Mouse (Mus musculus): Measurements from ENCODE around the gene Papss1.

Papss1 gene

DNA sequence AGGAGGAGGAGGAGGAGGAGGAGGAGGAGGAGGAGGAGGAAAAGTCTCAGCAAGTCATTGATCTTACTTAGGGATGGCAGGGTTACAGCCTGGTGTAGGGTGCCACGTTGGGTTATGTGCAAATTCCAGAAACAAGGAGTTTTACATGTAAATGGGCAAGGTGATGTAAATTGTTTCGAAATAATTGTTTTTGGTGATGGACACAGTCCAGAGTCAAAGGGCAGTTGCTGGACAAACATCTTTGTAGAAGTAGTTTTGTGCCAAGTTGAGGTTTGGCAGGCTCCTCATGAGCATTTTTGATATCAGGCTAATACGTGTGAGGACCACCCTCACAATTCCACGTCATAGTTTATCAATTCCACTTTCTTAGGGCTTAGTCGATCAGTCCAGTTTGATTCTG, 80.6 kb downstream of the Papss1 start:
- no peak overlapping the region for H3K4me3 ChIP-seq (replicated peaks; ENCODE audit: low read length)
- TF ChIP-seq POU5F1 (IDR thresholded peaks at IDR 0.05; ENCODE audit: borderline replicate concordance, low read length) (no peak), CTCF (conservative IDR thresholded peaks at IDR 0.05; ENCODE audit: low read length) (no peak), NANOG (IDR thresholded peaks at IDR 0.05; ENCODE audit: borderline replicate concordance, low read length) (no peak)
- H3K4me1 ChIP-seq (replicated peaks; ENCODE audit: low read depth, low read length), result no peaks in the 10 kb centered on the region
- no peaks in the 10 kb centered on the region for H3K27me3 ChIP-seq (ENCODE audit: insufficient read depth, low read length)
- 0 out of 2 replicates have a peak, but pooled peaks cover 5% of the 10 kb centered on the region for H3K9me3 ChIP-seq (ENCODE audit: low read length)
- H3K36me3 ChIP-seq (ENCODE audit: insufficient read depth, low read length), result no peaks in the 10 kb centered on the region

DNA sequence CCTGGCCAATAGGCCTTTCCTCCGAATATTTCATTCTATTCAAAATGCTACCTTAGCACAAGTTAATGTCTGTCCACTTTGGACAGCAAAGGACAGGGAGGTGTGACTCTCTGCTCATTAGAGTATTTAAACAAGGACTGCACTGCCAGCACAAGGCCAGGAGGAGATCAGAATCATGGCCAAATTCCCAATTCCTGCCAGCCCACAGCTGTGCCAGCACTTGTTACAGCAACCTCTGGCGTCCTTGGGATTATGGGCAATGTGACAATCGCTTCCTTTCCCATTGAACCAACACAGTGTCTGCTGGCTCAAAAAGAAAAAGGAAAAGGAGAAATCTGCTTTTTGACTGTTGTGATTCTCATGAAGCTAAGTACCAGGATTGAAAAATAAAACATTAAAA, 89.8 kb downstream of the Papss1 start:
- TF ChIP-seq NANOG (IDR thresholded peaks at IDR 0.05; ENCODE audit: borderline replicate concordance, low read length) (no peak), POU5F1 (IDR thresholded peaks at IDR 0.05; ENCODE audit: borderline replicate concordance, low read length) (no peak), CTCF (conservative IDR thresholded peaks at IDR 0.05; ENCODE audit: low read length) (no peak)

DNA sequence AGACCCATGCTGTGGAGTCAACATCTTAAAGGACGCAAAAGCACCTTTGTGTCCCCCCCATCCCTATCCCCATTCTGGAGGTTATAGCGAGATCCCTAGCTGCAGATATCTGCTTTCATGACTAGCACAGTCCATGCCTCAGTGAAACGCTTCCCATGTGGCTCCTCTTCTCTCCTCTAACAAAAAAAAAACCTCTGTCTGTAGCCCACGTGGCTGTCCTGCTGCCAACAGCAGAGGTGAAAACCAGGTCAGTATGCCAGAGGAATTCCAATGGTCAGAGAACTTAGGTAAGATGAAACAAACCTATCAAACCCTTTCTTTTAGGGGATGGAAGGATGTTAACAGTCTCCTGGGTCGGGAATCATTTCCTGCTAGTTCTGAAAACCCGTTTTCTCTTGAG, 91.5 kb downstream of the Papss1 start:
- Histone ChIP-seq H3K9me3 (ENCODE audit: low read length) (no peaks in the 10 kb centered on the region), H3K4me3 (replicated peaks; ENCODE audit: low read length) (no peak overlapping the region), H3K27me3 (ENCODE audit: insufficient read depth, low read length) (no peaks in the 10 kb centered on the region), H3K4me1 (replicated peaks; ENCODE audit: low read depth, low read length) (no peaks in the 10 kb centered on the region), H3K36me3 (ENCODE audit: insufficient read depth, low read length) (no peaks in the 10 kb centered on the region)
- TF ChIP-seq NANOG (IDR thresholded peaks at IDR 0.05; ENCODE audit: borderline replicate concordance, low read length) (no peak), POU5F1 (IDR thresholded peaks at IDR 0.05; ENCODE audit: borderline replicate concordance, low read length) (no peak), CTCF (conservative IDR thresholded peaks at IDR 0.05; ENCODE audit: low read length) (no peak)

More for the DNA sequence above, 89.8 kb downstream of the Papss1 start:
- H3K36me3 ChIP-seq (ENCODE audit: insufficient read depth, low read length), result no peaks in the 10 kb centered on the region
- no peaks in the 10 kb centered on the region for H3K27me3 ChIP-seq (ENCODE audit: insufficient read depth, low read length)
- no peak overlapping the region for H3K4me3 ChIP-seq (replicated peaks; ENCODE audit: low read length)
- H3K4me1 ChIP-seq (replicated peaks; ENCODE audit: low read depth, low read length), result no peaks in the 10 kb centered on the region
- no peaks in the 10 kb centered on the region for H3K9me3 ChIP-seq (ENCODE audit: low read length)

DNA sequence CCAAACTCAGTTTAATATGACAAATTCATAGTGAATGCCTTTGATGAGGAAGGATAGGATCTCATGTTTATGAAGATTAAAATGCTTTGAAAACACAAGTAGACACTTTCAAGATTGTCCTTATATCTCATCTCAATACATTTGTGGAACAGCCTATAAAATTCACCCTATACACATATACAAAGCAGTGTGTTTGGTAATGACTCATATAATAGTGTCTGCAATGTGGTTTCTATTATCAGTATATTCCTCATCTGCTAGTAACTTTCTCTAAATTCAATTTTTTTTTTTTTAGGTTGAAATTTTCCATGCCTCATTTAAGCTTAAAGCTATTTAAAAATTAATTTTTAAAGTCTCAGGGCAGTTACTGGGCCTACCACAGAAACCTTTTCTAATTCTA, 95.6 kb downstream of the Papss1 start:
- Histone ChIP-seq H3K9me3 (ENCODE audit: low read length) (no peaks in the 10 kb centered on the region), H3K4me3 (replicated peaks; ENCODE audit: low read length) (no peak overlapping the region), H3K36me3 (ENCODE audit: insufficient read depth, low read length) (no peaks in the 10 kb centered on the region), H3K4me1 (replicated peaks; ENCODE audit: low read depth, low read length) (no peaks in the 10 kb centered on the region), H3K27me3 (ENCODE audit: insufficient read depth, low read length) (no peaks in the 10 kb centered on the region)
- TF ChIP-seq NANOG (IDR thresholded peaks at IDR 0.05; ENCODE audit: borderline replicate concordance, low read length) (no peak), POU5F1 (IDR thresholded peaks at IDR 0.05; ENCODE audit: borderline replicate concordance, low read length) (no peak), CTCF (conservative IDR thresholded peaks at IDR 0.05; ENCODE audit: low read length) (no peak)

DNA sequence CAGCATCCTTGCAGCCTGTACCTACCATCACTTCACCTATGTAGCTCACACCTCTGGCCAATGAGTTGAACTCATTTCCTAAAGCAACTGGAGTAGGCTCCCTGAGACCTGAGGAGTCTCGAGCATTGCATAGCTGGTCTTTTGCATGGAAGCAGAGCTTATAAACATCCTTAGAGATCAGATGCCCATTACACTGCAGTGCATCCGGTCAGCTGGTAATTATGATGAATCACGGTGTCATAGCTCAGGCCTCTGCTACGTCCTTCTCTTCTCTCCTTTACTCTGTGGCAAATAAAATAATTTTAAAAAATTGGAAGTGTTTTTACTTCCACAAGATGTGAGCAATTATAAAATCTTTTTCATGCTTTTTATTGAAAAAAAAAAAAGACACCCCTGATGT, 96.1 kb downstream of the Papss1 start:
- no peak overlapping the region for H3K4me3 ChIP-seq (replicated peaks; ENCODE audit: low read length)
- no peaks in the 10 kb centered on the region for H3K36me3 ChIP-seq (ENCODE audit: insufficient read depth, low read length)
- H3K27me3 ChIP-seq (ENCODE audit: insufficient read depth, low read length), result no peaks in the 10 kb centered on the region
- no peaks in the 10 kb centered on the region for H3K9me3 ChIP-seq (ENCODE audit: low read length)
- no peaks in the 10 kb centered on the region for H3K4me1 ChIP-seq (replicated peaks; ENCODE audit: low read depth, low read length)
- no peak for TF ChIP-seq CTCF (conservative IDR thresholded peaks at IDR 0.05; ENCODE audit: low read length)

DNA sequence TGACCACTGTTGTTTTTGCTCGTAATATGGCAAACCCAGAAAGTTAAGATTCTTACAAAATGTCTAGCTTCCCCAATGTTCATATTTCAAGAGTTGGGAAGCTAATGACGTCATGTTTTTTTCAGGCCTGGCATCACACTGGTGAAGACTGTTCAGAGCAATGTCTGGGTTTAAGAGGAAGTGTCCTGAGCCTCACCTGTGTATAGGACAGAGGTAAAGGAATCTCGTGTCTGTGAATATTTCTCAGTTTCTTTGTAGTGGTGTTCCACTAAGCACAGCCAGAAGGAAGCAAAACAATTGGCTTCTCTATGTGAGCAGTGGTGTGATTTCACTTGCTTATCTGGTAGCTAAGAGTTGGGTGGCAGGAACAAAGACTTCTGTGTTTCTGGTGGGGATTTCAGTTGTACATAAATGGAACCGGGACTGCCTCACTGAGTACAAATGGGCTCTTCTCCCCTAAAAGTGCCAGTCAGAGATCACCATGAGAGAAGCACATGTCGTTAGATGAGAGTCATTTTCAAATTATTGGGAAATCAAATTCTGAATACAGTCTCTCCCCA, 98.1 kb downstream of the Papss1 start:
- TF ChIP-seq CTCF (conservative IDR thresholded peaks at IDR 0.05; ENCODE audit: low read length), result no peak
- TF ChIP-seq POU5F1 (IDR thresholded peaks at IDR 0.05; ENCODE audit: borderline replicate concordance, low read length), result no peak
- TF ChIP-seq NANOG (IDR thresholded peaks at IDR 0.05; ENCODE audit: borderline replicate concordance, low read length), result no peak
- Histone ChIP-seq H3K9me3 (ENCODE audit: low read length) (no peaks in the 10 kb centered on the region), H3K36me3 (ENCODE audit: insufficient read depth, low read length) (no peaks in the 10 kb centered on the region), H3K4me1 (replicated peaks; ENCODE audit: low read depth, low read length) (no peaks in the 10 kb centered on the region), H3K4me3 (replicated peaks; ENCODE audit: low read length) (no peak overlapping the region), H3K27me3 (ENCODE audit: insufficient read depth, low read length) (no peaks in the 10 kb centered on the region)

DNA sequence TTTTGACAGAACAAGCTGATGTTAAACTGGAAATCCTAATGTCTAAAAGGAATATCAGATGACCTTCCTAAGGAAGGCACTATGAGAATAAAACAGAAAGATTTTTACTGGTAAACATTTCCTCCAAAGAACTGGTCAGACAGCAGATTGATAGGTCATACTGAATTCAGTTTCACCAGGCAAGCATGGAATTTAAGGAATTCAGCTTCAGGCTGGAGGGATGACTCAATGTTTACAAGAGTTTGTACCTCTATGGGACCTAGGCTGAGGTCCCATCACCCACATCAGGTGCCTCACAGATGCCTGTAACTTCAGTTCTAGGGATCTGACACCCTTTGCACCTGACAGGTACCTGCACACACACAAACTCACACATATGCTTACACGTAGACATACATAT, 105.3 kb downstream of the Papss1 start:
- no peaks in the 10 kb centered on the region for H3K27me3 ChIP-seq (ENCODE audit: insufficient read depth, low read length)
- TF ChIP-seq NANOG (IDR thresholded peaks at IDR 0.05; ENCODE audit: borderline replicate concordance, low read length) (no peak), CTCF (conservative IDR thresholded peaks at IDR 0.05; ENCODE audit: low read length) (no peak), POU5F1 (IDR thresholded peaks at IDR 0.05; ENCODE audit: borderline replicate concordance, low read length) (no peak)
- H3K4me3 ChIP-seq (replicated peaks; ENCODE audit: low read length), result no peak overlapping the region
- no peaks in the 10 kb centered on the region for H3K36me3 ChIP-seq (ENCODE audit: insufficient read depth, low read length)
- H3K4me1 ChIP-seq (replicated peaks; ENCODE audit: low read depth, low read length), result no peaks in the 10 kb centered on the region
- no peaks in the 10 kb centered on the region for H3K9me3 ChIP-seq (ENCODE audit: low read length)

DNA sequence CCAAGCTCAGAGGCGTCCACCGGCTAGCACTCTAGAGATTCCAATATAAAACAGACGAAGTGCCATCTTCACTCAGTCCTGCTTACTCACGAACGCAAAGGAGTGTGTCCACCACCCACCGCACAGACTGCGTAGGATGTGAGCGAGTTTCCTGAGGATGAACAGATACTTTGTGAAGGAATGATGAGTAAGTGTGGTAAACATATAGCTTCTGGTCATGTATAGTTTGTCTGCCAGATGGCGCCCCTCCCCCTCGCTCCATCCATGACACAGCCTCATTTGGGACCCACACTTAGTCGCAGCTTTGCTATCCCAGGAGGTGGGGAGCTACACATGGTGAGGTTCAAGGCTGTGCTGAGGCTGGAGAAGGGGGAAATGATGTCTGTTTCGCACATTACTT, 121.5 kb downstream of the Papss1 start:
- Histone ChIP-seq H3K9me3 (ENCODE audit: low read length) (peaks cover 6% of the 10 kb centered on the region; the same call in 1 of the 2 replicates), H3K27me3 (ENCODE audit: insufficient read depth, low read length) (no peaks in the 10 kb centered on the region), H3K4me1 (replicated peaks; ENCODE audit: low read depth, low read length) (no peaks in the 10 kb centered on the region), H3K4me3 (replicated peaks; ENCODE audit: low read length) (no peak overlapping the region), H3K36me3 (ENCODE audit: insufficient read depth, low read length) (no peaks in the 10 kb centered on the region)
- TF ChIP-seq POU5F1 (IDR thresholded peaks at IDR 0.05; ENCODE audit: borderline replicate concordance, low read length), result no peak
- no peak for TF ChIP-seq NANOG (IDR thresholded peaks at IDR 0.05; ENCODE audit: borderline replicate concordance, low read length)
- TF ChIP-seq CTCF (conservative IDR thresholded peaks at IDR 0.05; ENCODE audit: low read length), result no peak

DNA sequence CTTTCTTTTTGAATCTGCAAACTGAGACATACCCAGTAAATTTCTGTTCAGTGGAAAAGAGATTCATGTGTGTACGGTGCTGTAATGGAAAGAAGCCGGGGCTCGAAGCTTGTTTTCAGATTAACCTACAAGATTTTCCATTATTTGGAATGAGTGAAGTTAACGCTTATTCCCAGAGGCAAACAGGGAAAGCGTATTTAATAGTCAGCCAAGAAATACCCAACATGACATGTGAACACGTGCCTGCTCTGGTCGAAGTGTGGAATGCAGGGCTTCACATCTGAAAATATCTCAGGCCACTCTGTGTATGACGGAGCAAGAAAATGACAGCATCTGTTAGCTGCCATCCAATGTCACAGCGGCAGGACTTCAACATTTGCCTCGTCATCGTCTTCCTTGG, 125.4 kb downstream of the Papss1 start:
- H3K27me3 ChIP-seq (ENCODE audit: insufficient read depth, low read length), result no peaks in the 10 kb centered on the region
- no peak overlapping the region for H3K4me3 ChIP-seq (replicated peaks; ENCODE audit: low read length)
- no peak for TF ChIP-seq CTCF (conservative IDR thresholded peaks at IDR 0.05; ENCODE audit: low read length)
- no peak for TF ChIP-seq POU5F1 (IDR thresholded peaks at IDR 0.05; ENCODE audit: borderline replicate concordance, low read length)
- no peak for TF ChIP-seq NANOG (IDR thresholded peaks at IDR 0.05; ENCODE audit: borderline replicate concordance, low read length)
- no peaks in the 10 kb centered on the region for H3K4me1 ChIP-seq (replicated peaks; ENCODE audit: low read depth, low read length)
- H3K9me3 ChIP-seq (ENCODE audit: low read length), result peaks cover 6% of the 10 kb centered on the region; the same call in 1 of the 2 replicates
- H3K36me3 ChIP-seq (ENCODE audit: insufficient read depth, low read length), result no peaks in the 10 kb centered on the region
